Mouse (Mus musculus) ES-Bruce4 (cell line): ENCODE data around the gene Prss54. TPM values are rescaled to one million over a fixed set of nuclear protein-coding genes. Genes with fewer than 3 reads are reported as not detected.

Experiments
- H3K27ac ChIP-seq: 2 replicates; pipeline ENCODE4 v1.5.1; 2012; ENCODE audit warnings: low read length, inconsistent platforms; ENCODE audit not compliant: insufficient read depth
- H3K27me3 ChIP-seq: 2 replicates; pipeline ENCODE4 v1.6.1; 2012; ENCODE audit warnings: mild to moderate bottlenecking, low read length, inconsistent platforms; ENCODE audit not compliant: control insufficient read depth, poor library complexity, insufficient read depth, severe bottlenecking
- H3K36me3 ChIP-seq: 2 replicates; pipeline ENCODE4 v1.6.1; 2012; ENCODE audit warnings: inconsistent platforms, mild to moderate bottlenecking, low read length, moderate library complexity; ENCODE audit not compliant: control insufficient read depth, poor library complexity, insufficient read depth, severe bottlenecking
- H3K4me1 ChIP-seq: one replicate; pipeline ENCODE4 v1.8.1; 2011; ENCODE audit warnings: low read length; ENCODE audit not compliant: control insufficient read depth, insufficient read depth
- H3K4me3 ChIP-seq: 2 replicates; pipeline ENCODE4 v1.5.1; 2011; ENCODE audit warnings: low read depth, mild to moderate bottlenecking, low read length
- H3K9ac ChIP-seq: 2 replicates; pipeline ENCODE4 v1.6.1; 2012; ENCODE audit warnings: low read depth, mild to moderate bottlenecking, inconsistent platforms; ENCODE audit not compliant: poor library complexity, severe bottlenecking
- H3K9me3 ChIP-seq: replicated peaks from 2 replicates; pipeline ENCODE4 v1.6.1; 2012; ENCODE audit warnings: mild to moderate bottlenecking, low read length, inconsistent platforms; ENCODE audit not compliant: control insufficient read depth, poor library complexity, insufficient read depth, severe bottlenecking
- CTCF ChIP-seq: IDR thresholded peaks from one replicate; pipeline ENCODE4 v1.8.1; 2011; ENCODE audit warnings: low read depth, low read length
- EP300 ChIP-seq: IDR thresholded peaks from 2 replicates; pipeline ENCODE4 v1.6.1; 2011; ENCODE audit warnings: low read depth, low read length; ENCODE audit not compliant: insufficient read depth
- POLR2A ChIP-seq: IDR thresholded peaks from one replicate; pipeline ENCODE4 v1.8.1; 2011; ENCODE audit warnings: low read length; ENCODE audit not compliant: insufficient read depth
- polyA plus RNA-seq: library from polyadenylated mRNA; stranded (reverse); fragments of >200 nt; gene quantifications from 2 replicates; pipeline ENCODE4 v1.2.4, GENCODE M21; 2011; ENCODE audit warnings: low read depth; ENCODE audit not compliant: missing spikeins, insufficient read depth, insufficient read length

Gene Prss54
- not detected in 2 replicates for polyA plus RNA-seq

DNA sequence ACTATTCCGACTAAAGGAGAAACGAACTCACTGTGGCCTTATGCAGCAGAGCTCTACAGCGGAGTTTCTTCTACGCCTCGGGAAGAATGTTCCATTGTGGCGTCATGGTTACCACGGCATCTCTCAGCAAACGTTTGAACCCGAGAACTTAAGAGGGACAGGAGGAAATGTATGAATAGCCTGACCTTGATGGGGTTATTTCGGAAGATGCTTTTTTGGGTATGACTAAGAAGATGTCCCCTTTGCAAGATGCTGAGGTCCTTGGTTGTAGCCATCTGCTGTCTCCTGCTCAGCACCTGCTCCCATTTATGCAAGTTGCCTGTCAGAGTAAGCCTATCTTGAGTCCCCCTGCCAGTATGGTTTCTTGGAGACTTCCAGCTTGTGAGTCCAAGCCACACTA is at the start of gene Prss54:
Gene Prss54, minus strand, starts transcription at position 101 of the 400 bp plus-strand sequence.
- H3K9ac ChIP-seq, result no peak within 1 kb of the TSS
- peaks cover 7% of the 10 kb centered on the region for H3K9me3 ChIP-seq
- H3K27me3 ChIP-seq, result no peaks in the 10 kb centered on the region
- no peak for TF ChIP-seq EP300
- TF ChIP-seq POLR2A, result no peak
- no peak for TF ChIP-seq CTCF
- H3K4me3 ChIP-seq, result no peak within 1 kb of the TSS
- no peaks in the 10 kb centered on the region for H3K36me3 ChIP-seq
- no peaks in the 10 kb centered on the region for H3K4me1 ChIP-seq
- H3K27ac ChIP-seq, result no peak within 1 kb of the TSS

- Histone ChIP-seq H3K4me3 (no peak overlapping the region), H3K9ac (no peak overlapping the region), H3K9me3 (no peaks in the 10 kb centered on the region), H3K4me1 (no peaks in the 10 kb centered on the region), H3K27ac (no peak overlapping the region), H3K27me3 (no peaks in the 10 kb centered on the region), H3K36me3 (no peaks in the 10 kb centered on the region)
- no peak for TF ChIP-seq EP300
- TF ChIP-seq CTCF, result no peak
- TF ChIP-seq POLR2A, result no peak
These were observed 48.7 kb upstream of the Prss54 start for GRCm38 (mm10) chr8:95624833-95625232.

DNA sequence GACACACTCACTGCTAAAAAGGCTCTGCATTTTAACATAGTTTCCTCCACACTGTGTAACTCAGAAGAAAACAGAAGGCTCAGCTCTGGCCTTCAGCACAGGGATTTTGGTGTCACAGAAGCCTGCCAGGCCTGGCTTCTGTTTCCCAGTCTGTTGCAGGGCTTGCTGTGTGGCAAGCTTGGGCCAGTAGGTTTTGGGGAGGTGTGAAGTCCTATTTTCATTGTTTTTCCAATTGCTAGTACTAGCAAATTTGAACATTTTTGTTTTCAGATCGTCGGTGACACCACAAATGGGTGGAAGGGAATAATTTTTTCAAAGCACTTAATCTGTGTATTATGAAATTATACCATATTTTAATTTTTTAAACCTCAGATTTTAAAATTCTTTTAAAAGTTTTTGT is 43.9 kb upstream of the Prss54 start:
- TF ChIP-seq POLR2A (no peak), EP300 (no peak), CTCF (no peak)
- no peaks in the 10 kb centered on the region for H3K36me3 ChIP-seq
- H3K9ac ChIP-seq, result no peak overlapping the region
- H3K4me3 ChIP-seq, result no peak overlapping the region
- no peaks in the 10 kb centered on the region for H3K9me3 ChIP-seq
- no peak overlapping the region for H3K27ac ChIP-seq
- no peaks in the 10 kb centered on the region for H3K4me1 ChIP-seq
- no peaks in the 10 kb centered on the region for H3K27me3 ChIP-seq

- Histone ChIP-seq H3K36me3 (no peaks in the 10 kb centered on the region), H3K9ac (no peak overlapping the region), H3K9me3 (no peaks in the 10 kb centered on the region), H3K27me3 (no peaks in the 10 kb centered on the region), H3K4me1 (no peaks in the 10 kb centered on the region), H3K27ac (no peak overlapping the region), H3K4me3 (no peak overlapping the region)
- no peak for TF ChIP-seq CTCF
- TF ChIP-seq EP300, result no peak
- no peak for TF ChIP-seq POLR2A
These were observed 40.2 kb upstream of the Prss54 start for GRCm38 (mm10) chr8:95616383-95616782.

- H3K27me3 ChIP-seq, result no peaks in the 10 kb centered on the region; the same call in 1 of the 2 replicates
- H3K9me3 ChIP-seq, result no peaks in the 10 kb centered on the region
- peaks cover 2% of the 10 kb centered on the region for H3K4me1 ChIP-seq
- TF ChIP-seq CTCF (no peak), POLR2A (no peak), EP300 (no peak)
- H3K9ac ChIP-seq, result no peak overlapping the region
- no peaks in the 10 kb centered on the region for H3K36me3 ChIP-seq
- no peak overlapping the region for H3K4me3 ChIP-seq
- H3K27ac ChIP-seq, result no peak overlapping the region
These were observed 35.6 kb upstream of the Prss54 start for GRCm38 (mm10) chr8:95611769-95612168.

DNA sequence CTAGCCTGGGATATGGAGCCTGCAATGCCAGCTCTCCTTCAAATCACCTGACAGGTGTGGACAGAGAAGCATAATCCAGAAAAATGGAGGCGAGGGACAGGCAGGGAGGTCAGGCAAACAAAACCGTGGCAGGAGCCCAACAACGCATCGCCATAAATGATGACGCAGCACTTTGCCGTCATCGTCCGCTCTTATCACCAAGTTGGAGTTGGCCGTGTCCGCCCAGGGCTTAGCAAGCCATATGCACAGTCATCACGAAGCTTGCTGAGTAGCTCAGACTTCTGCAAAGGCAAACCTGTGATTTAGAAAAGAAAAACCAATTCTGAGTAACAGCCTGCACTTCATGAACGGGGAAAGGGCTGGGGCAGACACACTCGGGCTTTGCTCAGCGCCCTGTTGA is 34.6 kb upstream of the Prss54 start:
- no peaks in the 10 kb centered on the region; the same call in 1 of the 2 replicates for H3K27me3 ChIP-seq
- H3K9ac ChIP-seq, result no peak overlapping the region
- H3K9me3 ChIP-seq, result no peaks in the 10 kb centered on the region
- H3K4me1 ChIP-seq, result peaks cover 2% of the 10 kb centered on the region
- TF ChIP-seq CTCF (no peak), POLR2A (no peak), EP300 (no peak)
- H3K4me3 ChIP-seq, result no peak overlapping the region
- H3K36me3 ChIP-seq, result no peaks in the 10 kb centered on the region
- H3K27ac ChIP-seq, result no peak overlapping the region
